Mouse (Mus musculus): ENCODE measurements around the gene Ppp1r14a.

The Ppp1r14a gene

DNA sequence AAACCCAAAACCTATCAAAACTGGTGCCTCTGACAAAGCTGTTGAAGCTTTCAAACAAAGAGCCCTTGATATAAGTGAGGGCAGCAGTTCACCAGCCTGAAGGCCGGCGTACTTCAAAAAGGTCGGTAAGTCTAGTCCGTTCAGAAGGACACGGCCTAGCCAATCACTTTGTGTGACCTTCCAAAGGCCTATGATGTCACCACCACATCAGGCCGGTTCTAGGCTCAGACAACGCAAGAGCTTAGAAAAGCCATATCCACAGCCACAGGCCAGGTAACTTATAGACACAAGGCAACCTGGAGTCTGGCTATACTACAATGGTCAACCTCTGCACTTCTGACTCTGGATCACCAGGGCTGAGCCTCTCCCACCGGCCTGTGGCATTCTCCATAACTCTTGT lies 9.2 kb upstream of the Ppp1r14a start:
- peak in 1 of 2 experiments; percentile 9 for DNase-seq

DNA sequence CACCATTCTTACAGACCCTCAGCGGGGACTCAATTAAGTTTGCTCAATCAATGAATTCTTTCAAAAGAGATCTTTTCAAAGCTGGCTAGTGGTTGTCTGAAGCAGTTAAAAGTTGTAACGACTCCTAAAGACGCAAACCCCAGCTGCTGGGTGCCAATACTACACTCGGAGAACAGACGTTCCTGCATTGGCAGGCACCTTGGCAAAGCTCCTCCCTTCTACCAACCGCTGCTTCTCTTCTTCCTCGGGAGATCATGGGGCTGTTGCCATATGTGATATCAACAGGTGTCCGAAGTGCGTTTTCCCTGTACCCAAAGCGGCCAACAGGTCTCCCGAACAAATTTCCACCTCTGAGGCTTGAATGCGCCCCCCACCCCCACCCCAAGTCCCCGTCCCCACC lies 8.3 kb upstream of the Ppp1r14a start:
- peak; percentile 53 to 64 for DNase-seq

DNA sequence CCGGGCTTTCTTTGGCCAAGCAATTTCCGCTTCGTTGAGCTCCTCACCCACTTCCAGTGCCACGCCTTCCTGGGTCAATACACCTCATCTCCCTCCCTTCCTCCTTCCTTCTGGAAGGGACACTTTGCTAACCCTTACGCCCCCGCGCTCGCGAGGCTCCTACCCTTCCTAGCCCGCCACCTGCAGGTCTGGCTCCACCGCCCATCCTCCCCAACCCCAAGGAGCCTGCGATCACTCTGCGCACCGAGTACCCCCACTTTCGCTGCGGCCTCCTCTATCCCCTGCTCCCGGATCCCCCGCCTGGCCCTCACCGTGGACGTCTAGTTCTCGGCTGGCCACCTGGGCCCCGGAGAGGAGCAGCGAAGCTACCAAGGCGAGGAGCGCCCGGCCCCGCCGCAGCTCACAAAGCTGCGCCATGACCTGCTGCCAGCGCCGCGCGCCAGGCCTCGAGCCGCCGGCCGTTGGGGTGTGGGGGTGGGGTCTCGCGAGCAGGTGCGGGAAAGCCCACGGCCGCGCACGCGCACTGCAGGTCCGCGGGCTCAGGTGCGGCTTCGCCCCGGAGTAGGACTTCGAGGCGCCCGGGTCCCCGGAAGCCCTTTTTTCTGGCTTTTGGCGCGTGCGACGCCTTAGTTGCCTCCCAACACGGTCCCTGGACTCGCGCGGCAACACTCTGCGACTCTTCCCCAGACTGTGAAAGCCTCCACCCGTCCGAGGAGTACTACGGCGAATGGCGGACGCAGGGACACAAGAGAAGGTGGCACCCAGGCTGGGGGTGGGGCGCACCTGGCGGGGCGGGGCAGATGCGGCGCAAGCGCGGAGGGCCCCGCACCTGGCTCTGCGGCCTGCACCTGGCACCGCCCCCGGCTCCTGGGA lies 7.7 kb upstream of the Ppp1r14a start, which contains the start of gene Spint2:
TSS of gene Spint2 (minus strand) at position 712 of the 873 bp plus-strand sequence.
- peak; percentile 85 to 87 for DNase-seq

DNA sequence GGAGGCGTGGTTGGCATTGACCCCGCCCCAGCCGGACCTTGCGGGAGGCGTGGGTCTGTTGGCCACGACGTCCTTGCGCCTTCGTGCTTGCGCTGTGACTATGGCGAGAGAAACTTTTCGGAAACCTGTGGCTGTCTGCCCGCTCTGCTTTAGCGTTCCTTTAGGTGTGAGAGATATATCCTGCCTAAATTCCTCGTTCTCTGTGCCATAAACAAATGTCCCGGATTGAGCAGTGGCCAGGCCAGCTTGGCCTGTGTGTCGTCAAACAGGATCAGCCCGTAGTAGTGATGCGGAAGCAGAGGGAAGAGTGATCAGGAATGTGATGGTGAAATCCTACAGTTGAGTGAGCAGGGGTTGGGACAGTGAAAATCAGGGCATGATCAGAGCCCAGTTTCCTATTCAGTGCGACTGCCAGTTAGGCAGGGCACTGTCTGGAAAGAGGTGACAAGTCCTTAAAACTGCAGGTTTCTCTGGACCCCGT lies 7.0 kb upstream of the Ppp1r14a start:
- no peak for DNase-seq

DNA sequence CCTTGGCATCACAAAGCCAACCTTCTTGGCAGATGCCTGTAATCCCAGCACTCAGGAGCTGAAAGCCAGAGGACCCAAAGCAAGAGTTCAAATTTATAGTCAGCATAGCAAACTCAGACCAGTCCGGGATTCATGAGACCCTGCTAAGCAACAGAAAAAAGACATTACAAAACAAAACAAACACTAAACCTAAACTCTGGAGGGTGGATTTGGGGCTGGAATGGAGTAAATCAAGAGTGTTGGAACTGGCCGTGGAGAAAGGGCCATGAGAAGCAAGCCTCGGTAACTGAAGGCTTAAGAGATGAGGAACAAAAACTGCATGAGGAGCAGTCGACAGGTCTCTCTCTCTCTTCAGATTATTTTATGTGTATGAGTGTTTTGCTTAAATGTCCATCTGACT lies 5.2 kb upstream of the Ppp1r14a start:
- DNase-seq, result no peak

DNA sequence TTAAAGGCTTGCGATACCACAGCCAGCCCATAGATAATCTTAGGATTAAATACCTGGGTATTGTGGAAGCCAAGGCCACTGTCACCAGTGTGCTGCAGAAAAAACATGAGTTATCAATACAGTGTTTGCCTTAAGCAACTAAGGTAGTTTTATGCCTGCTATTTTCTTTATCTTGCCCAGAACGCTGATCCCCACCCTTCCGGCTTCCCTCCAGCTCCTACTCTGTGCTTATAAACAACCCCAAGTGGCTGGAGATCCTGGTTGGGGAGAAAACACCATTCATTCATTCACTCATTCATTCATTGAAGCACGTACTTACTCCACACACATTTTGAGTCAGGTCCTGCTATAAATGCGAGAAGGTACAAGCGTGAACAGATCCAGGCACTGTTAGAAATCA lies 4.6 kb upstream of the Ppp1r14a start:
- no peak for DNase-seq

DNA sequence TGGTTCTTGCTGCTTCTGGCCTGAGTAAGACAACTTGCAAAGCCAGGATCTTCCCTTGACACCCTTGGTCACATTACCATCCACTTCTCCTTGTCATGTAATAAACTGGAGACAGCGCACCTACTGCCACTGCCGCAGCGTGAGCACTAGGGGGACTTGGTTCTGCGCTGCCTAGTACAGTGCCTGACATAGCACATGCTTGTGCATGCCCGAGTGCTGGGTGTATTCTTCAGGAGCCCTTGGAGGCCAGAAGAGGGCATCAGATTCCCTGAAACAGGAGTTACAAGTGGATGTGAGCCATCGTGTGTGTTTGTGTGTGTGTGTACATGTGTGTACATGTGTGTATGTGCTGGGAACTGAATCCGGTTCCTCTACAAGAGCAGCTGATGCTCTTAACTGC lies 1.6 kb upstream of the Ppp1r14a start:
- no peak for DNase-seq

DNA sequence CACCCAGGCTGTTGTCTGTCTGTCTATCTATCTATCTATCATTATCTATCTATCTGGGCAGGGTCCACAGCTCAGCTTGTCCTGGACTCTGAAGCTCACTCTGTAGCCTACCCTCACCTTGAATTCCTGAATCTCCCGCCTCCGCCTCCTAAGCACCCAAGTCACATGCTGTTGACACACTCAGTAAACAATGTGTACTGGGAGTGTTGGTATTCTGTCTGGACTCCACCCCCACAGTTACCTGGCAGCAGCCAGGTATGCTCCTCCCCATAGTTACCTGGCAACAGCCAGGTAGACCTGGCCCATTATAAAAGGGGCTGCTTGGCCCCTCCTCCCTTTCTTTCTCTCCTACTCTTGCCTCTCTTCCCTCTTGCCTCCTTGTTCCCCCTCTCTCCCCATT lies 1.0 kb upstream of the Ppp1r14a start:
- no peak for DNase-seq

DNA sequence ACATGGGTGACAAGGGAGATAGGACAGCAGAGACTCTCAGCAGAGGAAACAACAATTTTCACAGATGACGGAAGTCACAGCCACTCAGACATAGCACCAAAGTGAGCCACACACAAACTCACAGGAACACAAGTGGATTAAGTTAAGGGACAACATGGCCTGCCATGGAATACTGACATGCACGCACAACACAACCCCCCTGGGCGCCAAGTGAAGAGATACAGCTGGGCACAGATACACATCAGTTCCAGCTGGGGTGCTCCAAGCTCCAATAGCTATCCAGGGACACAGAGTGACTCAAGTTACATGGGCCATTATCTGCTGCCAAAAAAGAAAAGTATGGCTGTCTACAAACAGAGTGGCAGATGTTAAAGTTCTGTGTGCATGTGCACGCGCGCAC lies 748 bp downstream of the Ppp1r14a start:
- no peak for DNase-seq

DNA sequence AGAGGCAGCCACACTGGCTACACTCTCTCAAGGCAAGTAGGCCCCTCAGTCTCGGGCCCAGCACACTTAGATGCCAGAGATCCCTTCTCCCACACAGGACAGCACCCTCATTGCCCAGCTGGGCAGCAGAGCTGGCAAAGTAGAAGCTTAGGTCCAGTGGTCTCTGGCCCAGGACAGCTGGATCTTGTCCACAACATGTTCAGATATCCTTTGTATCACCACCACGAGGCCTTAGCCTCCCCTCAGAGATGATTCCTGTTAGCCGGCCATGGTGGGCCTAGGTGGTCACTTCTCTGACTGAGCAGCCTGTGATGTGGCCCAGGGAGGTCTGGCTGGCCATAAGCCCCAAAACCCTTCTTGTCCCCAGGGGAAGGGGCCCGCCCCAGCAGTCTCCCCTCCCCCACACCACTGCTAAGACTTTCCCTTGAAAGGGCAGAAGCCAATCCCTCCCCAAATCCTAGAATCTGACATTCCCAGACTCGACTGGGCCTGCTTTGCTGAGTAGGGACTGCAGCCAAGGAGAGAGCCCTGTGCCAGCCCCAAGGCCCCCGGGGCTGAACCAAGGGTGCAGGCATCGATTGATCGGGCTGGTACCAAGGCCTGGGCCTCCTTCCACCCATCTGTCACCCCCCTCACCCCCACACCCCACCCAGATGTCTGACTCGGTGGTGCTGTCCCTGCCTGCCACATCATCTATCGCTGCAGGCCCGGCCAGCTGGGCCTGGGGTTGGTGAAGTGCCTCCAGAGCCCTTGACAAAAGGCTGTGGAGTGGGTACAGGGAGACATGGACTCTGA lies 1.8 kb downstream of the Ppp1r14a start:
- DNase-seq, result no peak

DNA sequence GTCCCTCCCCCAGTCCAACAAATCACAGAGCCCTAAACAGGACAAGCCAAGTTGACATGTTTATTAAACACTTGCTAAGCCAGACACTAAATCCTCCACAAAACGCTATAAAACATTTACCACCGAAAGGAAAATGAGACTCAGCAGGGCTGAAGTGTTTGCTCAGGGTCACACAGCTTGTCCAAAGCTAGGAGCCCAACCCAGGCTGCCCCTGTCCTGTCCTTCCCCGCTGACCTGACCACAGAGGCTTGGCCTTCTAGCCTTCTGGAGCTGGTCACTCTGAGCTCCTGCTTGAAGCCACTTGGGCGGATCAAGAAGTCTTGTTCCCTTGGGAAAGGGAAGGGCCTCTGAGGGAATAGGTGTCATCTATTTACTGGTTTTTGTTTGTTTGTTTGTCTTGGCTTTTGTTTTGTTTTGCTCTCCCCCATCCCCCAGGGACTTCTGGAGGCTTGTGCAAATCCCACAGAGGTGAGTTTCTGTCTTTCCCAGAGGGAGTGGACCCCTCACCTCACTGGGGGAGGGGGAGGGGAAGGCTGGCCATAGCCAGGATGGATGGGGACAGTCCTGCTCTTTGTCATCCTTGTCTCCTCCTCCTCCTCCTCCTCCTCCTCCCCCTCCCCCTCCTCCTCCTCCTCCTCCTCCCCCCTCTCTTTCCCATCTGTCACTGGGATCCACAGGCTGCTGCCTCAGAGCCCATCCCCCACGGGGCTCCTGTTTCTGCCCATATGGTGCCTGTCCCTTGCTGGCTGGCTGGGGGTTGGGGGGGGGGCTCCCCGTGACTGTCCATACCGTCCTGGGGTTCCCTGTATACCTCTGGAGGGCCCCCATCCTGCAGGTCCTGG lies 2.7 kb downstream of the Ppp1r14a start:
- no peak for DNase-seq

DNA sequence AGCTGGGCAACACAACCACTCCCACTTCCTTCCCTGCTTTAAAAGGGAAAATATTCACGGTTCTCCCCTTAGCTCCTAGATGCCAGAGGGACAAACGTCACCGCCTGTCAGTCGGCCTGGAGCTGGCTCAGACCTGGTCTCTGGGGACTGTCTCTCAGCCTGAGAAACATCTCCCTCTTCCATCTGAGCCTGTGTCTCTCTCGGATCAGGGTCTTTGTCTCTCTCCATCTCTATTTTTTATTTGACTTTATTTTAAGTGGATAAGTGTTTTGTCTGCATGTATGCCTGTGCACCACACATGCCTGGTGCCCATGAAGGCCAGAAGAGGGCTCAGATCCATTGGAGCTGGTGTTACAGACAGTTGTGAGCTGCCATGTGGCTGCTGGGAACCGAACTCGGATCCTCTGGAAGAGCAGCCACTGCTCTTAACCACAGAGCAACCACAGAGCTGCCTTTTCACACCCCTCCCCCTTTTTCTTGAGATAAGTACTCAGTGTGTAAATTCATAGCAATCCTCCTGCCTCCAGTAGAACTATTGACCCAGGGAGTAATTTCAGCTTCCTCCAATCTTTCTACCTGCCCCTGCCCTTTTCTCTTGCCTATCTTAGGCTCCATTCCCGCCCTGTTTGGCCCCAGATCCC lies 3.5 kb downstream of the Ppp1r14a start:
- no peak for DNase-seq

DNA sequence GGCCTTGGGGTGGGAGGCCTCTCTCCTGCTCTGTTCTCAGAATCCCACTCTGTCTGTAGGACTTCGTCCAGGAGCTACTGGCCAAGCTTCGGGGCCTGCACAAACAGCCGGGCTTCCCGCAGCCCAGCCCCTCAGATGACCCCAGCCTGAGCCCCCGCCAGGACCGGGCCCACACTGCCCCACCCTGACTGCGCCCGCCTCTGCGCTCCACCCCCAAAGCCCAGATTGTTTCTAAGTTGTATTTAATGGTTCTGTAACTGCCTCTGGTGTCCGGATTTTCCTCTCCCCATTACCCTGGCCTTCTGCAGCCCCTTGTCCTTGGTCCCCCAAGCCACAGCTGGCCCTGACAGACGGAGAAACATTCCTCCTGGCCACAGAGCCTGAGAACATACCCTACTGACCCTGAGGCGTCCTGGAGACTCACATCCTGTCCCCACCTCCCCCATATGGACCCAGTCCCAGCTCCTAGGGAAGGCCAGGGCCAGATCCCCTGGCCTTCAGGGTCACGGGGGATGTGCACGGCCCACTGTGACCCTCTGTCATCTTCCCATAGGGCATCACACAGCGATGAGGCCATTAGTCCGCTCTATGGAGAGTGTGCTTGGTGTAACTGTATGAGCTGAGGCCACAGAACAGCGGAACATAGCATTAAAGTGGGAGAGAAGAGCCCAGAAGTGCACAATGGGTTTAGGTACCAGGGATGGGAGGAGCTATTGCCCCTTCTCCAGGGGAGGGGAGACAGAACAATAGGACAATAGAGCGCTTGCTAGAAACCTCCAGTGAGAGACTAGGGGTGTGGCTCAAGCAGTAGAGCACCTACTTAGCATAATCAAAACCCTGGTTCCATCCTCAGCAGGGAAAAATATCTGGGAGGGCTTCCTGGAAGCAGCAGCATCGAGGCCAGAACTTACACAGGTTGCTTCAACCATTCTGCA lies 4.3 kb downstream of the Ppp1r14a start:
- no peak for DNase-seq

DNA sequence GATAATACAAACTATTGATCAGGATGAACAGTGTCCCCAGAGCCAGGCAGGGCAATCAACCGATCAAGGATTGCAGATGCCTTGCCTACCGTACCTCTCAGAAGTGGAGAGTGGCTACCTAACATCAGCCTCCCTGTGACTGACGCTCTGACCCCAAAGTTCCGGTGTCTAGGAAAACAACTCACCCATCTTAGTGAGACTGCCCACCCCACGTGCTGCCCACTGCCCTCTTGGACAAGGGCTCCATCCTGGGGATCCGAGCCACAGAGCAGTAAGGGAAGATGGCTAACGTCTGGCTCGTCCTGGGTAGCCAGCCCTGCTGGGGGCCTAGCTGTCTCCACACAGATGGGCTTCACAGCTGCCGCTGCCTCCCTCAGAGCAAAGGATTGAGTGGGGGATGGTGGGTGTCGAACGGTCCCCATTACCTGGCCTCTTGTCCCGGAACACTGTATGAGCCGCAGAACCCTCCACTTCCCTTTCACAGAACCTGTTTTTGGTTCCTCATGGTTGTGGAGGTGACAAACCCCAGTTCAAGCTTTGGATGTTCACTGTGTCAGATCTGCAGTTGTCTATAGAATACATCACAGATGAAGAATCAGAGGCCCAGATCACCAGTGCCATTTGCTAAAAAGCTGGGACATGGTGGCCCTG lies 5.1 kb downstream of the Ppp1r14a start:
- no peak for DNase-seq

DNA sequence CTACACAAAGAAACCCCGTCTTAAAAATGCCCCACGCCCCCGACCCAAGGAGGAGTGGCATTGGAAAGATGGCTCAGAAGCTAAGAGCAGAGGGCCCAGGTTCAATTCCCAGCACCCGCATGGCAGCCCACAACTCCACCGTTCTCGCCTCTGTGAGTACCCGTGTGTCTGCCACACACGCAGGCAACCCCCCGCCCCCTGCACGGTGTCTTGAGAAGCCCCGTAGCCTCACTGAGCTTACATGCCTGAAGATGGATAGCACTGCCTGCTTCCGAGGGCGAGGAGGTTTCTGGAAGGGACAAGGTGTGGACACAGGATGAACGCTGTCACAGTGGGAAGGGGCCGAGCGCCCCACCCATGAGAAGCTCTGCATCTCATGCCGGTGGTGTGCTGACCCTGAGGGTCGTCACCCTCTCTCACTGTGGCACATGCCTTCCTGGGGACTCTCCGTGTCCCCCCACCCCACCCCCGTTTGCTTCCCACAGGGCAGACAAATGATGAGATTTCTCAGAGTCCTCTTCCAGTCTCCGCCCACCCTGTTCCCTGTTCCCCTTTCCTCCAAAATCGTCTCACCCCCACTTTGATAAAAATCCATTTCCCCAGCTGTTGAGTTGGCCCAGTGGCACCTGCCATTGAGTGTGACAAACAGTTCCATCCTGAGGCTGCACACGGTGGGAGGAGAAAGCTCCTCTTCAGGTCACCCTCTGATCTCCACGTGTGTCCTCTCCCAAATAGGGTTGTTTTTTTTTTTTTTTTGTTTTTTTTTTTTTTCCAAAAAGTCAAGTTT lies 6.9 kb downstream of the Ppp1r14a start:
- no peak for DNase-seq

DNA sequence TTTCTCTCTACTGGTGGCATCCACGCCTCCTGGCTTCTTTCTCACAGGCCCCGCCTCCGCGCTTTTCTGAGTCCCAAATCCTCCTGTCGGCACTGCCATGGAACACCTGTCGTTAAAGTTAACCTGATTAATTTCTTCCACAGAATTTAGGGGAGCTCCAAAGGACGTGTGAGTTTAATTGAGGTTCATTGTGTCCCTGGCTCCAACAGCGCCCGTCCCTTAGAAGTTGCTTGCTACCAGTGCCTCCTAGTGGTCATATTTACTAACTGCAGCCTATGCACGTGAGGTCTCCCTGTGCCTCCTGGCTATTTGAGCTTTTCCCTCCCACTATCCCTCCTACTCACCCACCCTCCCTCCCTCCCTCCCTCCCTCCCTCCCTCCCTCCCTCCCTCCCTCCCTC lies 7.9 kb downstream of the Ppp1r14a start:
- DNase-seq, result peak; percentile 54 to 60

DNA sequence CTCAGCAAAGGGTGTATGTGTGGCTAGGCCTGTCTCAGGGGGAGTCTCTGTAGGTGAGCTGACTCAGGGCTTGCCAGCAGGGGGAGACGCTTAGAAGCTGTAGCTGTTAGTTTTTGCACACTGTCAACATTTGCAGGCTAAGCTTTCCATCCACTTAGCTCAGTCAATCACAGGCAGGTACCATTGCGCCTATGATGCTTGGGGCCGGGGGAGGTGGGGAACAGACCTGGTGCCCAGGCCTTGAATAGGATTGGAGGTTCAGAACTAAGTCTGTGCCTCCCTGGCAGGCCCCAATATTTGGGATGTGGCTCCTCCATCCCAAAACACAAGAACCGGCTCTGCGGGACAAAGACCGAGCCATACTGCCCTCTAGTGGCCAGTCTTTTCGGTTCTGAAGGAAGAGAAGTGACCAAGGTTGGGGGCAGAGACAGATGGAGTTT lies 12.0 kb downstream of the Ppp1r14a start:
- peak; percentile 66 to 73 for DNase-seq

DNA sequence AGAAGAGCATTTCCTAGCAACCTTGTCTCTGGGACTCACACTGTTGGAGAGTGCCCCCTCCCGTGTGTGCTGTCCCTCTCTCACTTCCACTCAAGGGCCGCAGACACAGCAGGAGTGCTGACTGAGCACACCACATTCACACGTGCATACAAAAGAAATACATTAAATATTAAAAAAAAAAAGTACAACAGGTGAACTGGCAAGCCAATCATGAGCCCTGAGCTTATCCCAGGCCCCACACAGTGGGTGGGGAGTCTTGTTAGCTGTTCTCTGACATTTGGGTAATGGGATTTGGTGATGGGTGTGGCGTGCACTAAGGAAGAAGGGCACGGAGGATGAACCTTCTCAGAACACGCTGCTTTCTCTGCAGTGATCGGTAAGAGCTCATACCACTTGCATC lies 13.5 kb downstream of the Ppp1r14a start:
- DNase-seq, result no peak

DNA sequence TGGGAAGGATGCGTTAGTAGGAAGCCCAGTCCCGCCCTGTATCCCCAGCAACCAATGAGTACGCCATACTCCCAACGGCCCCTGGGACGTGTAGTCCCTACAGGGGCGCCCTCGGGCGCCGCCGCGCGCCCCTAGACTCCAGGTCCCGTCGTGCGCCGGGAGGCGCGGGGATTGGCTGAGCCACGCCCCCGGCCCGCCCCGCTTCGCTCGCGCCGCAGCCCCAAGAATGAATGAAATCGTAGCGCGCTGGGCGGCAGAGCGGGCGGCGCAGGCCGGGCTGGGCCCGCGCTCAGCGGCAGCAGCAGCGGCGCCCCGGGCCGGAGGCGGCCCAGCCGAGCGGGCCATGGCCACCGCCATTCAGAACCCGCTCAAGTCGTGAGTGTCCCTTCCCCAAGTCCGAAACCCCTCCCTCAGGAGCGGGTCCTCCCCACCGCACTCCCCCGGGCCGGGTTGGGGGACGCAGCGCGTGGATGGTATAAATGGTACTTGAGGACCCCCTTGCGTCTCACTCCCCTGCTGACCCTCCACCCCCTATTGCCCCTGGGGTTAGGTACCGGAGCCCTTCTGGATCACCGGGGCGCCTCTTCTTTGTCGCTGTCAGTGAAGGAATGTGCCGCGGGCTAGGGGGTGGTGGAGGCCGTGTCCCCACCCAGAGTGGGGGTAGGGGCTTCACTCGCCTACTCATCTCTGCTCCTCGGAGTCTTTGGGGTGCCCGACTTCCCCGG lies 14.8 kb downstream of the Ppp1r14a start, which contains the start of gene Dpf1:
TSS of gene Dpf1 (plus strand) at position 214 of the 725 bp plus-strand sequence.
- peak; percentile 75 to 85 for DNase-seq

Data from thymus, postnatal 36 days (tissue).